Mouse (Mus musculus) CH12.LX (cell line): Measurements from ENCODE around the gene Cdh5. TPM values are rescaled to one million over a fixed set of nuclear protein-coding genes. Genes with fewer than 3 reads are reported as not detected.

Experiments
- DNase-seq: peaks from one replicate; pipeline ENCODE4 v3.0.0-alpha.2; 2013; ENCODE audit errors: extremely low read depth
- H3K27ac ChIP-seq: 2 replicates; pipeline ENCODE4 v1.5.1; 2012; ENCODE audit warnings: low read depth, mild to moderate bottlenecking, control low read depth, moderate library complexity; ENCODE audit not compliant: insufficient read depth
- H3K27me3 ChIP-seq: replicated peaks from 2 replicates; pipeline ENCODE3; 2012; ENCODE audit warnings: inconsistent platforms
- H3K36me3 ChIP-seq, 2 experiments: replicated peaks in 1 of 2; 2 replicates each; pipeline versions ENCODE3 to v1.6.1; 2012; ENCODE audit warnings: inconsistent platforms in 1 of 2, low read length in 1 of 2, mild to moderate bottlenecking in 1 of 2, mixed read lengths in 1 of 2, moderate library complexity in 1 of 2; ENCODE audit not compliant: control insufficient read depth in 1 of 2, insufficient read depth in 1 of 2
- H3K4me1 ChIP-seq, 2 experiments: 2 replicates each; pipeline ENCODE4 v1.6.1; 2012; ENCODE audit warnings: inconsistent platforms in 1 of 2, moderate library complexity in 1 of 2; ENCODE audit not compliant: insufficient read depth in 2 of 2, control insufficient read depth in 1 of 2
- H3K4me2 ChIP-seq: 2 replicates; pipeline ENCODE4 v1.6.1; 2012; ENCODE audit warnings: low read depth, mild to moderate bottlenecking, control low read depth; ENCODE audit not compliant: poor library complexity, insufficient read depth, severe bottlenecking
- H3K4me3 ChIP-seq, 3 experiments: fragments of 150-350 bp in 1 of 3; sonication (generic) in 1 of 3; replicated peaks in 1 of 3; 2 replicates each; pipeline versions ENCODE3 to v1.5.1; 2011 to 2012; ENCODE audit warnings: low read depth in 2 of 3, low read length in 2 of 3, mild to moderate bottlenecking in 2 of 3, moderate library complexity in 2 of 3, control low read depth in 1 of 3, improper control_type of control experiment in 1 of 3, inconsistent platforms in 1 of 3, mixed read lengths in 1 of 3; ENCODE audit not compliant: poor library complexity in 1 of 3
- H3K79me2 ChIP-seq: replicated peaks from 2 replicates; pipeline ENCODE4 v1.6.1; 2012; ENCODE audit warnings: mild to moderate bottlenecking, moderate library complexity; ENCODE audit not compliant: control insufficient read depth, poor library complexity, insufficient read depth, severe bottlenecking; ENCODE audit errors: extremely low read depth
- H3K9ac ChIP-seq: 2 replicates; pipeline ENCODE4 v1.6.1; 2012; ENCODE audit warnings: low read depth, mild to moderate bottlenecking, control low read depth, moderate library complexity; ENCODE audit not compliant: insufficient read depth
- H3K9me3 ChIP-seq: replicated peaks from 2 replicates; pipeline ENCODE3; 2012; ENCODE audit warnings: low read length, inconsistent platforms, mixed read lengths
- BHLHE40 ChIP-seq: IDR thresholded peaks from 2 replicates; pipeline ENCODE4 v1.6.1; 2011; ENCODE audit warnings: mild to moderate bottlenecking, low read depth, low read length, improper control_type of control experiment
- CHD2 ChIP-seq: IDR thresholded peaks from 2 replicates; pipeline ENCODE4 v1.6.1; 2011; ENCODE audit warnings: low read length, improper control_type of control experiment
- CTCF ChIP-seq, 2 experiments: IDR thresholded peaks in 1 of 2; conservative IDR thresholded peaks in 1 of 2; 2 replicates each; pipeline ENCODE4 v1.5.1; 2011 to 2012; ENCODE audit warnings: low read depth in 2 of 2, low read length in 2 of 2, improper control_type of control experiment in 1 of 2, inconsistent platforms in 1 of 2, mild to moderate bottlenecking in 1 of 2, moderate library complexity in 1 of 2
- E2F4 ChIP-seq: IDR thresholded peaks from 2 replicates; pipeline ENCODE4 v1.6.1; 2011; ENCODE audit warnings: low read depth, low read length, improper control_type of control experiment; ENCODE audit not compliant: insufficient replicate concordance
- ELF1 ChIP-seq: IDR thresholded peaks from 2 replicates; pipeline ENCODE4 v1.6.1; 2014; ENCODE audit warnings: low read depth, mild to moderate bottlenecking, inconsistent platforms, low read length, improper control_type of control experiment
- EP300 ChIP-seq: IDR thresholded peaks from 2 replicates; pipeline ENCODE4 v1.6.1; 2011; ENCODE audit warnings: low read length, improper control_type of control experiment
- HCFC1 ChIP-seq: IDR thresholded peaks from 2 replicates; pipeline ENCODE4 v1.6.1; 2012; ENCODE audit warnings: low read depth, mild to moderate bottlenecking, inconsistent platforms, low read length, improper control_type of control experiment
- IRF4 ChIP-seq: IDR thresholded peaks from 2 replicates; pipeline ENCODE4 v1.6.1; 2014; ENCODE audit warnings: low read depth, mild to moderate bottlenecking, inconsistent platforms, low read length, improper control_type of control experiment
- JUND ChIP-seq: conservative IDR thresholded peaks from 2 replicates; pipeline ENCODE4 v1.6.1; 2011; ENCODE audit warnings: low read depth, low read length, improper control_type of control experiment
- MAFK ChIP-seq: IDR thresholded peaks from 2 replicates; pipeline ENCODE4 v1.6.1; 2011; ENCODE audit warnings: low read length, improper control_type of control experiment; ENCODE audit not compliant: insufficient replicate concordance
- MEF2A ChIP-seq: IDR thresholded peaks from 2 replicates; pipeline ENCODE4 v1.6.1; 2014; ENCODE audit warnings: low read depth, mild to moderate bottlenecking, inconsistent platforms, low read length, improper control_type of control experiment, borderline replicate concordance
- MXI1 ChIP-seq: IDR thresholded peaks from 2 replicates; pipeline ENCODE4 v1.6.1; 2011; ENCODE audit warnings: mild to moderate bottlenecking, low read depth, low read length, improper control_type of control experiment
- NELFE ChIP-seq: IDR thresholded peaks from 2 replicates; pipeline ENCODE4 v1.6.1; 2011; ENCODE audit warnings: low read depth, low read length, improper control_type of control experiment
- POLR2A ChIP-seq: IDR thresholded peaks from 2 replicates; pipeline ENCODE4 v1.6.1; 2011; ENCODE audit warnings: low read depth, mild to moderate bottlenecking, improper control_type of control experiment, low read length
- RAD21 ChIP-seq: IDR thresholded peaks from 2 replicates; pipeline ENCODE4 v1.6.1; 2011; ENCODE audit warnings: low read depth, mild to moderate bottlenecking, low read length, improper control_type of control experiment, moderate library complexity
- RCOR1 ChIP-seq: conservative IDR thresholded peaks from 2 replicates; pipeline ENCODE4 v1.6.1; 2012; ENCODE audit warnings: low read depth, mild to moderate bottlenecking, inconsistent platforms, low read length, improper control_type of control experiment
- SIN3A ChIP-seq: IDR thresholded peaks from 2 replicates; pipeline ENCODE4 v1.6.1; 2012; ENCODE audit warnings: low read length, improper control_type of control experiment, inconsistent platforms
- SMC3 ChIP-seq: IDR thresholded peaks from 2 replicates; pipeline ENCODE4 v1.6.1; 2011; ENCODE audit warnings: low read depth, low read length, improper control_type of control experiment
- TBP ChIP-seq: conservative IDR thresholded peaks from 2 replicates; pipeline ENCODE4 v1.6.1; 2011; ENCODE audit warnings: low read depth, low read length, improper control_type of control experiment
- TCF12 ChIP-seq: IDR thresholded peaks from 2 replicates; pipeline ENCODE4 v1.6.1; 2014; ENCODE audit warnings: low read depth, mild to moderate bottlenecking, inconsistent platforms, low read length, improper control_type of control experiment
- ZMIZ1 ChIP-seq: IDR thresholded peaks from 2 replicates; pipeline ENCODE4 v1.6.1; 2012; ENCODE audit warnings: low read depth, mild to moderate bottlenecking, inconsistent platforms, low read length, improper control_type of control experiment
- ZNF384 ChIP-seq: IDR thresholded peaks from 2 replicates; pipeline ENCODE4 v1.6.1; 2012; ENCODE audit warnings: low read depth, low read length, improper control_type of control experiment, inconsistent platforms
- dilution Hi-C: fragments of 300-500 bp; cut with MboI; formaldehyde crosslinking; loops from 2 replicates; pipeline ENCODE4 v1.14.3; 2020; ENCODE audit warnings: low sequenced_read_pairs; ENCODE audit not compliant: extremely low pct_unique_long_range_greater_than_20kb, extremely low pct_ligation_motif_present
- in situ Hi-C: fragments of 300-500 bp; cut with MboI; formaldehyde crosslinking; loops from 3 replicates; pipeline ENCODE4 v1.14.3; 2019; ENCODE audit warnings: low sequenced_read_pairs, low pct_ligation_motif_present, low pct_unique_long_range_greater_than_20kb, mixed read lengths
- polyA plus RNA-seq: library from polyadenylated mRNA; unstranded; fragments of >175 nt; gene quantifications from 2 replicates; pipeline ENCODE4 v1.2.1, GENCODE M21; 2012; ENCODE audit warnings: low read depth; ENCODE audit not compliant: insufficient read length
- total RNA-seq, 2 experiments: library from RNA; depleted of rRNA; stranded (reverse); fragments of 300-350 nt in 1 of 2; fragments of >200 nt in 1 of 2; gene quantifications; 2 replicates each; pipeline ENCODE4 v1.2.3; 2012 to 2014

Cdh5 gene
- total and polyA plus RNA-seq, 3 experiments, result 0.25 to 1.8 (median 0.48) TPM

GRCm38 (mm10) chr8:104144434-104145216 is 43.2 kb downstream of the Cdh5 start (continued):
- TF ChIP-seq HCFC1 (no peak), MEF2A (0 out of 2 replicates have a peak, but pooled peaks have one; percentile 62), TCF12 (0 out of 2 replicates have a peak, but pooled peaks have one; percentile 59)

DNA sequence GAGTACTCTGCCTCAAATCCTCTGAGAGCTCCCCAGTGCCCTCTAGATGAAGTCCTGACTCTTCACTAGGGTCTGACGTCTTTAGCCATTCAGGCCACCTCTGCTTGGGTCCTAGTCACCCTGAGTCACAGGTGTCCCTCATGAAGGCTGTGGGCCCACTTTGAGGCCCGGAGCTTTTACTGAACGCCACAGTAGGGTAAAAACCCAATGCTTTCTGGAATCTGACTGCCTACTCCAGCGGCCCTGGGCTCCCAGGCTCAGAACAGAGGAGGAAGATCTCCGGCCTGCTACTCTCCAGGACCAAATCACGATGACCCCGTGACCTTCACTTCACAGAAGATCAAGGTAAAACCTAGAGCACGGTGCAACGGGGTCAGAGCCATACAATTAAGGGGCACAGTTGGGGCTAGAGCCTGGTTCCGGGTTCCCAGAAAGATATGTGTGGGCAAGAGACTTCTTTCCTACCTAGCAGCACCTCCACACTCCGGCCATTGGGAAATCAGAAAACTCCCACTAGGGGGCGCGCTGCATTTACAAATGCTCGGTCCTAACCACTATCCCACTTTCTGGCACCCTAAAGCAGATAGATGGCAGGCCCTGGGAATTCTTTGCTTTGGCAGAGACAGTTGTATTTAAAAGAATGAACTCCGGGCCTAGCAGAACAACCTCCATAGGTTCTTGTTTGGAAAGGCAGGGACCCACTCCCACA is 44.7 kb downstream of the Cdh5 start:
- H3K4me3 ChIP-seq, result no peak overlapping the region
- H3K9me3 ChIP-seq, result no peaks in the 10 kb centered on the region
- in situ Hi-C loops (loop anchor here (5.0 kb wide), 1 partner anchor 76 kb away; no protein-coding TSS in a partner anchor), dilution Hi-C loops (no loop called here)
- H3K79me2 ChIP-seq, result no peaks in the 10 kb centered on the region
- no peak overlapping the region for H3K4me2 ChIP-seq
- peak; percentile 73 for DNase-seq
- peaks cover 0 to 6% of the 10 kb centered on the region in 2 experiments for H3K36me3 ChIP-seq
- H3K27ac ChIP-seq, result no peak overlapping the region
- H3K4me1 ChIP-seq, result peaks cover 14 to 24% of the 10 kb centered on the region in 2 experiments
- H3K9ac ChIP-seq, result no peak overlapping the region
- peaks cover 2% of the 10 kb centered on the region for H3K27me3 ChIP-seq
- TF ChIP-seq IRF4, result no peak
- no peak for TF ChIP-seq CHD2
- no peak for TF ChIP-seq TBP
- no peak for TF ChIP-seq POLR2A
- TF ChIP-seq BHLHE40, result no peak
- TF ChIP-seq ELF1, result peak; percentile 31; the same call in 1 of the 2 replicates
- TF ChIP-seq SMC3, result peak; percentile 81
- no peak for TF ChIP-seq E2F4
- no peak for TF ChIP-seq MAFK
- no peak for TF ChIP-seq SIN3A
- no peak for TF ChIP-seq ZMIZ1
- no peak for TF ChIP-seq EP300
- TF ChIP-seq CTCF (conservative IDR thresholded peaks at IDR 0.05 in 1 of 2, IDR thresholded peaks at IDR 0.05 in 1 of 2; ENCODE audit: low read depth in 2 of 2, low read length in 2 of 2), result peak; percentile 28 to 89; a peak in 3 of 4 replicates
- no peak for TF ChIP-seq NELFE
- no peak for TF ChIP-seq JUND
- TF ChIP-seq RCOR1, result no peak
- peak; percentile 83 for TF ChIP-seq RAD21
- no peak for TF ChIP-seq MXI1
- no peak for TF ChIP-seq ZNF384
